Mouse (Mus musculus) small intestine, adult 2 months (tissue): Measurements from ENCODE around the gene Csn1s2b. TPM values are rescaled to one million over a fixed set of nuclear protein-coding genes. Genes with fewer than 3 reads are reported as not detected.
"Not testable (repeated sequence)": the region's sequence is repeated elsewhere in the genome, so short reads cannot be mapped to it uniquely, and the experiment has no call there.

Experiments
- H3K27ac ChIP-seq: fragments of 200-500 bp; 2 replicates; pipeline ENCODE4 v1.5.1; 2012; ENCODE audit warnings: low read depth, low read length, control low read depth, inconsistent platforms; ENCODE audit not compliant: insufficient read depth
- H3K27me3 ChIP-seq: fragments of 200-500 bp; 2 replicates; pipeline ENCODE4 v1.6.1; 2012; ENCODE audit warnings: mild to moderate bottlenecking, moderate library complexity, low read length, inconsistent platforms; ENCODE audit not compliant: control insufficient read depth, insufficient read depth
- H3K36me3 ChIP-seq: fragments of 200-500 bp; 2 replicates; pipeline ENCODE4 v1.6.1; 2012; ENCODE audit warnings: mild to moderate bottlenecking, low read length, control low read depth, inconsistent platforms; ENCODE audit not compliant: control insufficient read depth, insufficient read depth
- H3K4me1 ChIP-seq: fragments of 200-500 bp; 2 replicates; pipeline ENCODE4 v1.6.1; 2012; ENCODE audit warnings: low read length, inconsistent platforms, mixed read lengths; ENCODE audit not compliant: control insufficient read depth, insufficient read depth, insufficient read length
- H3K4me3 ChIP-seq: fragments of 200-500 bp; 2 replicates; pipeline ENCODE4 v1.5.1; 2012; ENCODE audit warnings: low read depth, mild to moderate bottlenecking, control low read depth, inconsistent platforms, low read length, moderate library complexity
- CTCF ChIP-seq: fragments of 200-500 bp; IDR thresholded peaks from 2 replicates; pipeline ENCODE4 v1.5.1; 2012; ENCODE audit warnings: low read depth, mild to moderate bottlenecking, control low read depth, inconsistent platforms, low read length, moderate library complexity, mixed read lengths; ENCODE audit not compliant: insufficient replicate concordance, insufficient read length; ENCODE audit errors: extremely low read depth
- POLR2A ChIP-seq: fragments of 200-500 bp; IDR thresholded peaks from 2 replicates; pipeline ENCODE4 v1.6.1; 2012; ENCODE audit warnings: low read depth, mild to moderate bottlenecking, control low read depth, inconsistent platforms, low read length, moderate library complexity
- WGBS: fragments of 180-500 bp; shearing (Covaris S2); methylation state at CpG from one replicate; pipeline ENCODE4 v1.1.7; 2018; 5-methylcytosine and 5-hydroxymethylcytosine counted together
- polyA plus RNA-seq: library from polyadenylated mRNA; depleted of rRNA; stranded (reverse); fragments of >200 nt; gene quantifications from 2 replicates; pipeline ENCODE4 v1.2.3, GENCODE M21; 2012; rRNA removed

Csn1s2b gene
- not detected in 2 replicates for polyA plus RNA-seq

DNA sequence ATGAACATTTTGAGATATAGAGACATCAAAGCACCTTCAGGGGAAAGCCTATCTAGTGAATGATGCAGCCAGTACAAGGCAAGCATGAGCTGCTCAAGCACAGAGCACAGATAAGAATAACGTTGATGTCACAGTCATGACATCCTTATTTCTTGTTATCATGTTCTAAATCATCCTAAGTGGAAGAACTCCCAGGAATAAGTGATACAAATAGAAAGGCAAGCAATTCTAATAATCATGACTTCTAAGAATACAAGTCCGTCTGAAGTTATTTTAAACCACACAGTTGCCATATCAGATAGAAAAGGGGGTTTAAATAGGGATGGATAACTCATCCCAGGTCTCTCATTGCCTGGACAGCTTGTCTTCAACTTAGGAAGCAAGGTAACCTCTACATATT lies at the start of gene Csn1s2b:
Csn1s2b (plus strand) TSS at position 301 of the 400 bp plus-strand sequence.
- H3K27ac ChIP-seq, result no peak within 1 kb of the TSS
- H3K4me1 ChIP-seq, result no peaks in the 10 kb centered on the region
- no peak within 1 kb of the TSS for H3K4me3 ChIP-seq
- WGBS, result 56% methylated on average over 2 of the region's 2 CpGs
- no peaks in the 10 kb centered on the region for H3K27me3 ChIP-seq
- no peaks in the 10 kb centered on the region for H3K36me3 ChIP-seq
- TF ChIP-seq POLR2A (no peak), CTCF (no peak)

DNA sequence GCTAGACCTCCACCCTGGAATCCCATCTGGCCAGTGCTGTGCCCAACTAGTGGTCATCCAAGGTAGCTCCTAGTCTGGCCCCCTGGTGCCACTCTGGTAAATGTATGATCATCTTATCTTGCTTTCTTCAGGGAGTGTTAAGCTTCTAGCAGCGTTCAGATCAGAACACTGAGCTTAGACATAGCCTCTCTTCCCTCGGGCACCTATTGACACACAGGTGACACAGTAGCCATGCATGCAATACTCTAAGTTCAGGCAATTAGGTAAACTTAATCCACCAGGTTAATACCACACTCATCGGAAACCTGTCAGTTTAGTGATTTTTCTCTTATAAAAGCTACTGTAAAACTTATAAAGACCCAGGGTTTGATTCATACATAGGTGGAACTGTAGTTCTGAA lies 43.3 kb upstream of the Csn1s2b start:
- TF ChIP-seq POLR2A (no peak), CTCF (no peak)
- Histone ChIP-seq H3K4me3 (no peak overlapping the region), H3K4me1 (no peaks in the 10 kb centered on the region), H3K27me3 (no peaks in the 10 kb centered on the region), H3K27ac (no peak overlapping the region), H3K36me3 (no peaks in the 10 kb centered on the region)
- 63% methylated on average over 3 of the region's 3 CpGs for WGBS

DNA sequence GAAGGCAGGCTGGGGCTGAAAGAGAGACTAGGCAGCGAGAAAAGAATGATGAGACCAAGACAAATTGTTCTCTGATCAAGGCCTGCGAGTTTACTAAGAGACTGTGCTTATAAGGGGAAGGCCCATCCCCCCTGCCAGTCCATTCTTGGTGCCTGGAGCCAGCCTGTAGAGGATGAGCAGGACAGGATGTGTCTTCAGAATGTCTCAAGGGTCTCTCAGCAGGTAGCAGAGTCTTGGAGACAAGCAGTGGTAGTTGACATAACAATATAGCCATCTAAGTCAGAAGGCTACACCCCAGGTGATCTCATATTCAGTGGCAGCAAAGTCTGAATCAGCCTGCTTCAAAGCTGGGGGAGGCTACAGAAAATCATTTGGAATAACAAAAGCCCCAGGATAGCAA lies 35.7 kb upstream of the Csn1s2b start:
- not testable (repeated sequence) for H3K4me3 ChIP-seq, H3K27ac ChIP-seq, H3K27me3 ChIP-seq, H3K36me3 ChIP-seq, H3K4me1 ChIP-seq
- WGBS, result 49% methylated on average over 2 of the region's 2 CpGs

DNA sequence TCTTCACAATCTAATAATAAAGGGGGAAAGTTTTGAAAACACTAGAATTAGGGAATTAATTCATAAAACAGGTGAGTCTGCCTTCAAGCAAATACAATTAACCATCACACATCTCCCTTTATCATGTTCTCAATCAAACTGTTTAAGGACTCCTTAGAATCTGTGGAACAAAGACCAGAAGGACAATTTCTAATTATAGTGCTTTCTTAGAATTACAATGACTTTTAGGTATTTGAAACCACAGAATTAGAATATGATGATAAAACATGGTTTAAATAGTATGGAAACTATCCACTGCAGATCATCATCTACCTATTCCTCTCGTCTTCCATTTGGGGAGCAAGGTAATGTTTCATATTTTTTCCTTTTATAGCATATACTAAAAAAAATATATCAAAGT lies 33.6 kb upstream of the Csn1s2b start, which contains the start of gene Csn1s2a:
Csn1s2a (plus strand) TSS at position 301 of the 400 bp plus-strand sequence.
- Histone ChIP-seq H3K36me3 (no peaks in the 10 kb centered on the region), H3K4me1 (no peaks in the 10 kb centered on the region), H3K4me3 (no peak within 1 kb of the TSS), H3K27ac (no peak within 1 kb of the TSS), H3K27me3 (no peaks in the 10 kb centered on the region)
- TF ChIP-seq CTCF (no peak), POLR2A (no peak)
- WGBS, result 63% methylated on average over 1 of the region's 1 CpGs

DNA sequence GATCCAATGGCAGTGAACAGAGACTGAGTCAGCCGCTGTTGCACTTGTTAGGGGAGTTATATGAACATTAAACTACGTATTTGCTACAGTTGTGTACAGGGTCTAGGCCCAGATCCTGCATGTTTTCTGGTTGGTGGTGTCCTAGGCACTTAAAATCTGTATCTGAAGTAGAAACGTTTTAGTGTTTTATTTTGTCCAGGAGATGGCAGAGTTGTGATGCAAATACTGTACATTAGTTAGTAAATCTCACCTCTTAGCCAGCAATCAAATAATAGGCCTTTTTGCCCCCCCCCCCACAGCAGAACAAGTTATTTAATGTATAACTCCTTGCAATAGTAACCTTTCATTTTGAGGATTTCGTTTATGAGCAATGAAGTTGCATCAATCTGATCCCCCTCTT lies 25.2 kb upstream of the Csn1s2b start:
- 45% methylated on average over 4 of the region's 4 CpGs for WGBS
- Histone ChIP-seq H3K27me3 (no peaks in the 10 kb centered on the region), H3K27ac (no peak overlapping the region), H3K4me3 (no peak overlapping the region), H3K4me1 (no peaks in the 10 kb centered on the region), H3K36me3 (no peaks in the 10 kb centered on the region)
- TF ChIP-seq CTCF (no peak), POLR2A (no peak)

DNA sequence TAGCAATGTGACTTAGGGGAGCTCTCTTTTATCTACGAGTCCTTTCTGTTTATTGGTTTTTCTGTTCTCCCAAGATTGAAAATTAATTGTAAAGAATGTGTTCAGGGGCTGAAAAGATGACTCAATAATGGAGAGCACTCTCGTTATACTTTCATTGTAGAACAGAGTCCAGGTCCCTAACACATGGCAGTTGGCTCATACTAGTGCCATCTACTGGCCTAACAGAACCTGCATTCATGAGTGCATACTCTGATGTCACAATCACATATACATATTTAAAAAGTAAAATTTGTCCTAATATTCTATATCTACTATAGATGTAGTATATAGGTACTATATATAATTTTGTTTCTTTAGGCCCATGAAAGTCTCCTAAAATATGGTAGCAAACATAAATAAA lies 1.4 kb downstream of the Csn1s2b start:
- WGBS, result 46% methylated on average over 2 of the region's 2 CpGs
- TF ChIP-seq CTCF (no peak), POLR2A (no peak)
- no peaks in the 10 kb centered on the region for H3K36me3 ChIP-seq
- no peak overlapping the region for H3K4me3 ChIP-seq
- no peak overlapping the region for H3K27ac ChIP-seq
- no peaks in the 10 kb centered on the region for H3K4me1 ChIP-seq
- H3K27me3 ChIP-seq, result no peaks in the 10 kb centered on the region

DNA sequence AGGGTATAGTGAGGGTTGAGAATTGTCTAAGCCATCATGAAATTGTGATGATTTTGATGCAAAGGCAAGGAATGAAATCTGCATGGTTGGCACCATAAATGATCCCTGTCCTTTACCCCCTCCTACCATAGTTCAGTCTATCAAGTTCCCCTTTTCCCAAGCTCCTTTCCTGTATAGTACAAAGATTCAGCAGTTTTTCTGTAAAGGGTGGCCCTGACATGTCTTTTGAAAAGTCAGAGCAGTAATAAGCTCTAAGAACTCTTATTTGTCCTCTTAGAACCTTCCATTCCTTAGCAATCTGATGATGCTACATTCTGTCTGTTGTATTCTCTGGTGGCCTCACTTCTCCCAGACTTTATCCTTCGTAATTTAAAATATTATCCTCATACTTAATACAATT lies 17.5 kb downstream of the Csn1s2b start, which contains the start of gene Prr27:
Prr27 (plus strand) TSS at position 301 of the 400 bp plus-strand sequence.
- Histone ChIP-seq H3K27me3 (no peaks in the 10 kb centered on the region), H3K4me1 (no peaks in the 10 kb centered on the region), H3K36me3 (no peaks in the 10 kb centered on the region), H3K4me3 (no peak within 1 kb of the TSS), H3K27ac (no peak within 1 kb of the TSS)
- 48% methylated on average over 1 of the region's 1 CpGs for WGBS
- TF ChIP-seq POLR2A, result no peak
- TF ChIP-seq CTCF, result no peak
